Mouse (Mus musculus): ENCODE data around the gene Gucy1b1. TPM values are rescaled to one million over a fixed set of nuclear protein-coding genes. Genes with fewer than 3 reads are reported as not detected.

Gene Gucy1b1
- polyA plus RNA-seq (2012; fragmentation: generic; extraction: Trizol) = not detected

DNA sequence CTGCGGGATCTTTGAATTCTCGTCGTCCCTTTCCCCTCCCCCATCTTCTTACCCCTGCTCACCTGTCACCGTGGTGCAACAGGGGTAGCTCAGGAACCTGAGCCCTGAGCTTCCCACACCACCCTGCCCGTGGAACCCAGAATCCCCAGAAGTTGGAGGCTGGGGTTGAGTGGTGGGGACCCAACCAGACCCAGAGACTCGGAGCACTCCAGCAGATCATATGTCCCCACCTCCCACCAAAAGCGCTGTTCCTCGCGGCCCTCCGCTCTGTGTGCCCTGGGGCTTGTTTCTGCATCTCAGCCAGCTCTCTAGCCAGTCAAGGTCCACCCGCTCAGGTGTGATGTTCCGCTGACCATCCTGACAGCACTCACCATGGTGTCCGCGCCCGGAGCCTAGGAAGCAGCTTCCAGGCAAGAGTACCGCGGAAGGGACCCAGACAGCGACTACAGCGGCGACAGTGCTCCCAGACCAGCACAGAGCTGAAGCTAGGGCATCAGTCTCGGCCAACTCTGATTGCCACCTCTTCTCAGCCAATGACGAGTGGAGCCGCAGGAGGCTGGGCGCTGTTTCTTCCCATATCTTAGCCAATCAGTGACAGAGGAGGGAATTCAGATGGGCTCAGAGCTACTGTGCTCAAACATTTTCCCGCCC is at the start of gene Gucy1b1:
Gene Gucy1b1 (minus strand): TSS at position 489 of the 651 bp plus-strand sequence.
- no peaks in the 10 kb centered on the region for H3K79me2 ChIP-seq (ENCODE audit: control insufficient read depth, insufficient read depth)
- peaks cover 11% of the 10 kb centered on the region for H3K27me3 ChIP-seq (ENCODE audit: control insufficient read depth, insufficient read depth, insufficient read length)
- H3K4me3 ChIP-seq = no peak within 1 kb of the TSS
- H3K36me3 ChIP-seq (ENCODE audit: control insufficient read depth, insufficient read depth) = no peaks in the 10 kb centered on the region
- TF ChIP-seq USF1 (IDR thresholded peaks at IDR 0.05; ENCODE audit: low read depth) (no peak), TCF3 (IDR thresholded peaks at IDR 0.05; ENCODE audit: insufficient read length, low read depth) (no peak), SRF (IDR thresholded peaks at IDR 0.05; ENCODE audit: control insufficient read depth, insufficient read length, low read depth) (no peak), POLR2AphosphoS2 (IDR thresholded peaks at IDR 0.05; ENCODE audit: insufficient read length, low read depth) (no peak), MAX (IDR thresholded peaks at IDR 0.05; ENCODE audit: low read depth) (no peak), MYOD1 (IDR thresholded peaks at IDR 0.05; ENCODE audit: control insufficient read depth in 1 of 3, insufficient read length in 2 of 3, low read depth in 2 of 3) (no peak), TCF12 (IDR thresholded peaks at IDR 0.05; ENCODE audit: insufficient read depth, poor library complexity, severe bottlenecking) (no peak), MYOG (IDR thresholded peaks at IDR 0.05; ENCODE audit: control insufficient read depth in 1 of 3, insufficient read depth in 1 of 3, insufficient read length in 2 of 3, low read depth in 2 of 3) (no peak), E2F4 (IDR thresholded peaks at IDR 0.05; ENCODE audit: insufficient read depth) (no peak), POLR2A (IDR thresholded peaks at IDR 0.05; ENCODE audit: insufficient read length, low read depth) (no peak), CEBPB (IDR thresholded peaks at IDR 0.05; ENCODE audit: insufficient read depth, poor library complexity, severe bottlenecking) (no peak), REST (IDR thresholded peaks at IDR 0.05; ENCODE audit: insufficient read depth, insufficient read length) (no peak)
- H3ac ChIP-seq (ENCODE audit: control insufficient read depth, insufficient read length) = no peak within 1 kb of the TSS
- H3K4me2 ChIP-seq (ENCODE audit: low read depth) = no peak within 1 kb of the TSS

DNA sequence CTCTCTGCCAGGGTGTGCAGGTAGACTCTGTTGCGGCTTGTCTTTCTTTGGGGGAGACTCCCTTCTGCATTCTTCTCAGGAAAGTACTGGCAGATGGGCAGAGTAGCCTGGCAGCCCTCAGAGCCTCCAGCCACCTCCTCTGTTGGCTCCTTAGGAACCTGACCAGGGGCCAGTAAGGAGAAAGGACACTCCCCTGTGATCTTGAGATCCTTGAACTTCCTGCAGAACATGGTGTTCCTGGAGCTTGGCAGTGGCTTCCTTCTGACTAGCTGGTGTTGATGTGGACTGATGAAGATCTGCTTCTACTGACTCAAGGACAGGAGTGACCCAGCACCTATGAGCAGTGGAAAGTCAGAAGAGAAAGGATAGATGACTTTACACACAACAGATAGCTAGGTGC is 44.4 kb upstream of the Gucy1b1 start:
- Histone ChIP-seq H3K4me3 (no peak overlapping the region), H3K36me3 (ENCODE audit: control insufficient read depth, insufficient read depth) (no peaks in the 10 kb centered on the region), H3K4me2 (ENCODE audit: low read depth) (no peak overlapping the region), H3K27me3 (ENCODE audit: control insufficient read depth, insufficient read depth, insufficient read length) (no peaks in the 10 kb centered on the region), H3K79me2 (ENCODE audit: control insufficient read depth, insufficient read depth) (no peaks in the 10 kb centered on the region), H3ac (ENCODE audit: control insufficient read depth, insufficient read length) (no peak overlapping the region)
- TF ChIP-seq POLR2AphosphoS2 (IDR thresholded peaks at IDR 0.05; ENCODE audit: insufficient read length, low read depth) = no peak
- TF ChIP-seq MAX (IDR thresholded peaks at IDR 0.05; ENCODE audit: low read depth) = no peak
- TF ChIP-seq REST (IDR thresholded peaks at IDR 0.05; ENCODE audit: insufficient read depth, insufficient read length) = no peak
- TF ChIP-seq POLR2A (IDR thresholded peaks at IDR 0.05; ENCODE audit: insufficient read length, low read depth) = no peak

DNA sequence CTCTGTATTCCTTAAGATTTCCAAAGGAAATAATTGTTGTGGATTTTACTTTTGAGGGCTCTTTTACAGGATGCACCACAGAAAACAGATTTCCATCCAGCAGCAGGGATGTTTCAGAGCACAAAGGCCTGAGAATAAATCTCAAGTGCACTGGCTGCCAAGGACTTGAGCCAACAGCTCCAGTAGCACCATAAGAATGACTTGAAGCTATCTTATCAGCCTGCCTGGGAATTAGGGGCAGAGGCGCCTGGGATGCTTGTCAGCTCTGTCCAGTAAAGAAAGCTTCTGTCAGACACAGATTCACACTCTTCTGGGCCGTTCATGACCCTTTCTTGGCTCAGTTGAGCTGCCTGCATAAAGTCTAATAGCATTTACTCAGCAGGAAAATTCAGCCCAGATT is 38.0 kb upstream of the Gucy1b1 start:
- no peaks in the 10 kb centered on the region for H3K79me2 ChIP-seq (ENCODE audit: control insufficient read depth, insufficient read depth)
- TF ChIP-seq POLR2AphosphoS2 (IDR thresholded peaks at IDR 0.05; ENCODE audit: insufficient read length, low read depth) (no peak), MYOG (IDR thresholded peaks at IDR 0.05; ENCODE audit: control insufficient read depth in 1 of 3, insufficient read depth in 1 of 3, insufficient read length in 2 of 3, low read depth in 2 of 3) (no peak), POLR2A (IDR thresholded peaks at IDR 0.05; ENCODE audit: insufficient read length, low read depth) (no peak), MYOD1 (IDR thresholded peaks at IDR 0.05; ENCODE audit: control insufficient read depth in 1 of 3, insufficient read length in 2 of 3, low read depth in 2 of 3) (no peak), E2F4 (IDR thresholded peaks at IDR 0.05; ENCODE audit: insufficient read depth) (no peak), CEBPB (IDR thresholded peaks at IDR 0.05; ENCODE audit: insufficient read depth, poor library complexity, severe bottlenecking) (no peak), REST (IDR thresholded peaks at IDR 0.05; ENCODE audit: insufficient read depth, insufficient read length) (no peak), USF1 (IDR thresholded peaks at IDR 0.05; ENCODE audit: low read depth) (no peak), TCF3 (IDR thresholded peaks at IDR 0.05; ENCODE audit: insufficient read length, low read depth) (no peak)
- no peaks in the 10 kb centered on the region for H3K36me3 ChIP-seq (ENCODE audit: control insufficient read depth, insufficient read depth)
- H3ac ChIP-seq (ENCODE audit: control insufficient read depth, insufficient read length) = no peak overlapping the region
- peaks cover 12% of the 10 kb centered on the region for H3K27me3 ChIP-seq (ENCODE audit: control insufficient read depth, insufficient read depth, insufficient read length)
- H3K4me2 ChIP-seq (ENCODE audit: low read depth) = no peak overlapping the region
- H3K4me3 ChIP-seq = no peak overlapping the region

DNA sequence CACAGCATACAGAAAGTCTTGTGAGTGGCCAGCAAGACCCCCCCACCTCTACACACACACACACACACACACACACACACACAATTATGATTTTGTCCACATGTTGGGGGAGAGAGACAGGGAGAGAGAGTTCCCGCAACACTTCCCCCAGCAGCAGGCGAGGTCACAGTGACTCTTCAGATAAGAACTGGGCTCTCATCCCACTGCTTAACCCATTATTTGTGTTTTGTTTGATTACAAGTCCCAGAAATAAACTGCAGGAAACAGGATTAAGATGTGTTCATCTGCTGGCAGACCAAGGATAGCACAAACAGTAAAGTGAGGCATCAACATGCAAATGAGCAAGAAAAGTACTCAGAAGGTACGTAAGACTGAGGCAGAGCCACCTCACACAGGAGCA is 37.5 kb upstream of the Gucy1b1 start:
- Histone ChIP-seq H3K4me2 (ENCODE audit: low read depth) (no peak overlapping the region), H3K4me3 (no peak overlapping the region), H3K79me2 (ENCODE audit: control insufficient read depth, insufficient read depth) (no peaks in the 10 kb centered on the region), H3K27me3 (ENCODE audit: control insufficient read depth, insufficient read depth, insufficient read length) (peaks cover 12% of the 10 kb centered on the region), H3ac (ENCODE audit: control insufficient read depth, insufficient read length) (no peak overlapping the region), H3K36me3 (ENCODE audit: control insufficient read depth, insufficient read depth) (no peaks in the 10 kb centered on the region)
- TF ChIP-seq SRF (IDR thresholded peaks at IDR 0.05; ENCODE audit: control insufficient read depth, insufficient read length, low read depth) (no peak), CEBPB (IDR thresholded peaks at IDR 0.05; ENCODE audit: insufficient read depth, poor library complexity, severe bottlenecking) (no peak), POLR2AphosphoS2 (IDR thresholded peaks at IDR 0.05; ENCODE audit: insufficient read length, low read depth) (no peak), TCF3 (IDR thresholded peaks at IDR 0.05; ENCODE audit: insufficient read length, low read depth) (no peak), MAX (IDR thresholded peaks at IDR 0.05; ENCODE audit: low read depth) (no peak), USF1 (IDR thresholded peaks at IDR 0.05; ENCODE audit: low read depth) (no peak), TCF12 (IDR thresholded peaks at IDR 0.05; ENCODE audit: insufficient read depth, poor library complexity, severe bottlenecking) (no peak), POLR2A (IDR thresholded peaks at IDR 0.05; ENCODE audit: insufficient read length, low read depth) (no peak), MYOG (IDR thresholded peaks at IDR 0.05; ENCODE audit: control insufficient read depth in 1 of 3, insufficient read depth in 1 of 3, insufficient read length in 2 of 3, low read depth in 2 of 3) (no peak), MYOD1 (IDR thresholded peaks at IDR 0.05; ENCODE audit: control insufficient read depth in 1 of 3, insufficient read length in 2 of 3, low read depth in 2 of 3) (no peak), REST (IDR thresholded peaks at IDR 0.05; ENCODE audit: insufficient read depth, insufficient read length) (no peak), E2F4 (IDR thresholded peaks at IDR 0.05; ENCODE audit: insufficient read depth) (no peak)

DNA sequence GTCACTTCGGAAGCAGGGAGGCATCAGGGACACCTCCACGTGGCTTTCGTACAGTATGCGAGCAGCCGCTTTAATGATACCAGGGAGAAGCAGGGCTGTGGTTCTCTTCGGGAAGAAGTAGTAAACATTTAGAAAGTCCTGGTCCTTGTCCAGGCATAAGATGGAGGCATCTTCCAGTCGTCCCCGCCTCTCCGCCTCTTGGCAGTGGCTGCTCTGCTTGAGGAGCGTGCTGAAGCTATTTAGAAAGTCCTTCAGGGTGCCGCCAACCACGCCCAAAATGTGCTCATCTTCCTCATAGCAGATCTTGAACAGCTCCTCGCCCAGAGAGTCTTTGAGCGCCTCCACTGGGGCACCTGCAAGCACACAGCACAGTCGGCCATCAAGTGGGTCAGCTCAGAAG is 34.5 kb upstream of the Gucy1b1 start:
- Histone ChIP-seq H3K4me2 (ENCODE audit: low read depth) (no peak overlapping the region), H3K79me2 (ENCODE audit: control insufficient read depth, insufficient read depth) (no peaks in the 10 kb centered on the region), H3K27me3 (ENCODE audit: control insufficient read depth, insufficient read depth, insufficient read length) (peaks cover 12% of the 10 kb centered on the region), H3K4me3 (no peak overlapping the region), H3K36me3 (ENCODE audit: control insufficient read depth, insufficient read depth) (no peaks in the 10 kb centered on the region), H3ac (ENCODE audit: control insufficient read depth, insufficient read length) (no peak overlapping the region)
- TF ChIP-seq MYOD1 (IDR thresholded peaks at IDR 0.05; ENCODE audit: control insufficient read depth in 1 of 3, insufficient read length in 2 of 3, low read depth in 2 of 3) (no peak), TCF12 (IDR thresholded peaks at IDR 0.05; ENCODE audit: insufficient read depth, poor library complexity, severe bottlenecking) (no peak), POLR2AphosphoS2 (IDR thresholded peaks at IDR 0.05; ENCODE audit: insufficient read length, low read depth) (no peak), MAX (IDR thresholded peaks at IDR 0.05; ENCODE audit: low read depth) (no peak), USF1 (IDR thresholded peaks at IDR 0.05; ENCODE audit: low read depth) (no peak)

All from myocyte (in vitro differentiated cells).